Mouse (Mus musculus) liver, postnatal 0 days (tissue): ENCODE results near the gene Col6a1.
"Not testable (repeated sequence)": the region's sequence is repeated elsewhere in the genome, so short reads cannot be mapped to it uniquely, and the experiment has no call there.

Experiments
- CTCF ChIP-seq: sonication (generic); IDR thresholded peaks from 2 replicates; pipeline ENCODE4 v1.5.1; 2016; ENCODE audit warnings: antibody characterized with exemption, low read depth
- EP300 ChIP-seq: IDR thresholded peaks from 2 replicates; pipeline ENCODE4 v1.6.1; 2016; ENCODE audit warnings: antibody characterized with exemption, low read depth, mild to moderate bottlenecking

- not testable (repeated sequence) for TF ChIP-seq CTCF, EP300
Measured at GRCm38 (mm10) chr10:76744267-76744666, 18.3 kb upstream of the Col6a1 start.
